Mouse (Mus musculus) limb, embryonic 10.5 days (tissue): Measurements from ENCODE around the gene Acox3. TPM values are rescaled to one million over a fixed set of nuclear protein-coding genes. Genes with fewer than 3 reads are reported as not detected.

Source experiments
- DNase-seq: peaks from one replicate; pipeline ENCODE4 v3.0.0-alpha.2; 2017; ENCODE audit warnings: low spot score
- H3K27ac ChIP-seq: fragments of 300-500 bp; sonication (generic); 2 replicates; pipeline ENCODE4 v1.5.1; 2016; ENCODE audit warnings: mild to moderate bottlenecking
- H3K27me3 ChIP-seq: fragments of 300-500 bp; sonication (generic); 2 replicates; pipeline ENCODE4 v1.6.1; 2016; ENCODE audit warnings: low read depth, mild to moderate bottlenecking; ENCODE audit not compliant: poor library complexity, severe bottlenecking
- H3K36me3 ChIP-seq: fragments of 300-500 bp; sonication (generic); 2 replicates; pipeline ENCODE4 v1.6.1; 2016; ENCODE audit warnings: mild to moderate bottlenecking, moderate library complexity
- H3K4me1 ChIP-seq: fragments of 300-500 bp; sonication (generic); 2 replicates; pipeline ENCODE4 v1.6.1; 2016
- H3K4me3 ChIP-seq: fragments of 300-500 bp; sonication (generic); 2 replicates; pipeline ENCODE4 v1.5.1; 2016; ENCODE audit warnings: mild to moderate bottlenecking, moderate library complexity
- H3K9me3 ChIP-seq: fragments of 300-500 bp; sonication (generic); replicated peaks from 2 replicates; pipeline ENCODE4 v1.6.1; 2016; ENCODE audit warnings: mild to moderate bottlenecking
- WGBS: fragments of 180-500 bp; shearing (Covaris S2); methylation state at CpG from one replicate; pipeline ENCODE4 v1.1.7; 2016; 5-methylcytosine and 5-hydroxymethylcytosine counted together
- polyA plus RNA-seq: library from polyadenylated mRNA; unstranded; fragments of >200 nt; fragmentation: Nextera tagmentation; extraction: Ambion mirVana; gene quantifications from 2 replicates; pipeline ENCODE4 v1.2.1, GENCODE M21; 2016

Gene Acox3
- polyA plus RNA-seq, 1 experiment from 2014 or later = 11.5 TPM

- Histone ChIP-seq H3K4me1 (0 out of 2 replicates have a peak, but pooled peaks cover 3% of the 10 kb centered on the region), H3K9me3 (no peaks in the 10 kb centered on the region), H3K27me3 (no peaks in the 10 kb centered on the region), H3K36me3 (no peaks in the 10 kb centered on the region), H3K27ac (no peak overlapping the region), H3K4me3 (no peak overlapping the region)
- WGBS = 83% methylated on average over 4 of the region's 4 CpGs
- no peak for DNase-seq
These were observed 64.7 kb downstream of the Acox3 start for GRCm38 (mm10) chr5:35647562-35647961.

DNA sequence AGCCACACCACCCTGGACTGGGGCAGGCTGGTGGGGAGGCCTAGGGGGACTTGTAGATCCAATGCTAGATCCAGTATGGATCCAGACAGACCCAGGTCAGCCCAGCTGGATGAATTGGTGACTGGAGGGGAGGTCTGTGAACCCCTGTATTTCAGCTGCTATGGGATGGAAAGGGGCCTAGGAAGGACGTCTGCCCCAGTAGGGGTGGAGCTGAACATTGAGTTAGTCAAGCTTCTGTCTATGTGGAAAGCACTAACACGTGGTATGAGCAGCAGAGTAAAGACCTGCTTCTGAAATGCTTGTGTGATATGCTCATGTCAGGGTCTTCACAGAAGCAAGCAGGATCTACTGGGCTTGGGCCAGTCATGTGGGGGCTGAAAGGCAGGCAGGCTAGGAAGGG is 65.4 kb downstream of the Acox3 start:
- H3K36me3 ChIP-seq = no peaks in the 10 kb centered on the region
- 69% methylated on average over 2 of the region's 2 CpGs for WGBS
- H3K27me3 ChIP-seq = no peaks in the 10 kb centered on the region
- H3K4me1 ChIP-seq = 0 out of 2 replicates have a peak, but pooled peaks cover 3% of the 10 kb centered on the region
- DNase-seq = no peak
- H3K9me3 ChIP-seq = no peaks in the 10 kb centered on the region
- no peak overlapping the region for H3K27ac ChIP-seq
- H3K4me3 ChIP-seq = no peak overlapping the region

GRCm38 (mm10) chr5:35652319-35652718 is 69.5 kb downstream of the Acox3 start:
- 82% methylated on average over 3 of the region's 3 CpGs for WGBS
- Histone ChIP-seq H3K9me3 (no peaks in the 10 kb centered on the region), H3K4me1 (peaks cover 8% of the 10 kb centered on the region; the same call in 1 of the 2 replicates), H3K27ac (no peak overlapping the region), H3K4me3 (no peak overlapping the region), H3K27me3 (no peaks in the 10 kb centered on the region), H3K36me3 (no peaks in the 10 kb centered on the region)
- no peak for DNase-seq

GRCm38 (mm10) chr5:35652872-35653271 is 70.0 kb downstream of the Acox3 start:
- no peak for DNase-seq
- no peaks in the 10 kb centered on the region for H3K36me3 ChIP-seq
- peaks cover 8% of the 10 kb centered on the region; the same call in 1 of the 2 replicates for H3K4me1 ChIP-seq
- no peaks in the 10 kb centered on the region for H3K9me3 ChIP-seq
- 90% methylated on average over 13 of the region's 13 CpGs for WGBS
- H3K4me3 ChIP-seq = no peak overlapping the region
- no peaks in the 10 kb centered on the region for H3K27me3 ChIP-seq
- H3K27ac ChIP-seq = no peak overlapping the region

DNA sequence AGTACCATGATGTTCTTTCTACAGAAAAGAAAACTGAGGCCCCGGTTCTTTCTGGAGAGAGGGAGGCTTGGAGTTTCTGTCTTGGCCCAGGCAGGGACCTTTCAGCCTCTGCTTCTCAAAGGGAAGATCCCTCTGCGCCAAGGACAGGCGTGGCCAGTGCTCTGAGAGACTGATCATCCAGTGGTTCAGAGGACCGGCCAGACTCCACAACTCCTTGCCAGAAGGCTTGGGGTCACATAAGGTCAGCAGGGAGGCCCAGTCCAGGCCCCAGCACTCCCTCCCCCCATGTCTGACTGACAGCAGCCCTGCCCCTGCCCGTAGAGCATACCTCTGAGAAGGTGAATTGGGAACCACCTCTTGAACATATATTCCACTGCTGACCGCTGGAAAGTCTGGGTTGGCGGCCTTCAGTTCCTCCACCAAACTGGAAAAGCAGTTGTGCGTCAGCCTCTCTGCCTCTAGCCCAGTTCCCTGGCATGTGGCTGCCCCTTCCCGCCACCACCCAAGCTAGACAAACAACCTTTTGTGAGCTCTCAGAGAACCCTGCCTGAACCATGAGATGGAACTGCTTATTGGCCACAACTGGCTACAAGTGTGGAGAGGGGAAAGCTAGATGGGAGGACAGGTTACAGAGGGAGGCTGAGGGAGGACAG is 71.0 kb downstream of the Acox3 start:
- no peaks in the 10 kb centered on the region for H3K36me3 ChIP-seq
- H3K27me3 ChIP-seq = no peaks in the 10 kb centered on the region
- peaks cover 8% of the 10 kb centered on the region; the same call in 1 of the 2 replicates for H3K4me1 ChIP-seq
- 62% methylated on average over 9 of the region's 9 CpGs for WGBS
- no peak for DNase-seq
- H3K9me3 ChIP-seq = no peaks in the 10 kb centered on the region
- no peak overlapping the region for H3K27ac ChIP-seq
- no peak overlapping the region for H3K4me3 ChIP-seq

DNA sequence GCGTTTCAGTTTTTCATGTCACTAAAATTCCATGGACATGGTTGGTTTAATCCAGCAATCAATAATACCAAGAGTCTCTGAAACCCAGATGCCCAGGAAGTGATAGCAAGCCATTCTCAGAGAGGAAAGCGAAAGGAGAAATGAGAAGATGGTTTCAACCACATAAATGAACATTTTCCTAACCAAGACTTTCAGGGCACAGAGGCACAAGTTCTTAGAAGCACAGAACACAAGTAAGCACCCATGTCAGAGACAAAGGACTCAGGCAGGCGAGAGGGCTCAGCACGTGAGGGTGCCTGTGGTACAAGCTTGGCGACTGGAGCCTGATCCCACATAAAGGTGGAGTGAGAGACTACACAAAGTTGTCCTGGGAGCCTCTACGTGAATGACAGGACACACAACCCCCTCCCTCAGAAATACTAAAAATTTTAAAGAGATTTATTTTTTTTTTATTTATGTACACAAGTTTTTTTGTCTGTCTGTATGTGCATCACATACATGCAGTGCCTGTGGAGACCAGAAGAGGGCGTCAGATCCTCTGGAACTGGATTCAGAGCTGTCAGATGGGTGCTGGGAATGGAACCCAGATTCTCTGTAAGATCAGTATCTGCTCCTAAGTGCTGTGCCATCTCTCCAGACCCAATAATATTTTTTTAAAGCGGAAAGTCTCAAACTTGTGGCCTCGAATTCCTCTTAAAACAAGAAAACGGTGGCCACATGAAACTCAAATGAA is 73.1 kb downstream of the Acox3 start:
- Histone ChIP-seq H3K27ac (no peak overlapping the region), H3K27me3 (no peaks in the 10 kb centered on the region), H3K4me3 (no peak overlapping the region), H3K36me3 (no peaks in the 10 kb centered on the region), H3K9me3 (no peaks in the 10 kb centered on the region), H3K4me1 (peaks cover 8% of the 10 kb centered on the region; the same call in 1 of the 2 replicates)
- DNase-seq = no peak
- 90% methylated on average over 10 of the region's 10 CpGs for WGBS

- no peaks in the 10 kb centered on the region for H3K9me3 ChIP-seq
- no peaks in the 10 kb centered on the region for H3K27me3 ChIP-seq
- no peaks in the 10 kb centered on the region for H3K36me3 ChIP-seq
- no peak overlapping the region for H3K4me3 ChIP-seq
- DNase-seq = no peak
- 81% methylated on average over 3 of the region's 3 CpGs for WGBS
- H3K4me1 ChIP-seq = no peaks in the 10 kb centered on the region
- H3K27ac ChIP-seq = no peak overlapping the region
These were observed 76.7 kb downstream of the Acox3 start for GRCm38 (mm10) chr5:35659503-35659902.

DNA sequence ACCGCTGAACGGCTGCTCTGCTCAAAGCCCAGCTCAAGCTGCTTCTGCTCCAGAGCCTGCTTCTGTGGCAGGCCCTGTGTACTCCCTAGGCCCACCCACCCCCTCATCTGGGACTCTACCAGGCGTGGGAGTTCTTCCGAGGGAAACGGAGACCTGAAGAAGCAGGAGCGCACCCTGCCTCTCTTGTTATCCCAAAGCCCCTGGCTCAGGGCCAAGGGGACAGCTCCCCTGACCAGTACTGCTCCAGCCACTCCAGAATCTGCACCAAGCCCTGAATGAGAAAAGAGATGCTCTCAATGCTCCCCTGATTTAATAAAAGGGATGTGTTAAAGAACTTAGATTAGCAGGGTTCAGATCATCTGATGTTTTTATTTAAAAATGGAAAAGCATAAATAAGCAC is 78.4 kb downstream of the Acox3 start:
- Histone ChIP-seq H3K4me1 (no peaks in the 10 kb centered on the region), H3K4me3 (no peak overlapping the region), H3K9me3 (no peaks in the 10 kb centered on the region), H3K27ac (no peak overlapping the region; the same call in 1 of the 2 replicates), H3K27me3 (no peaks in the 10 kb centered on the region), H3K36me3 (no peaks in the 10 kb centered on the region)
- DNase-seq = no peak
- WGBS = 84% methylated on average over 6 of the region's 6 CpGs

DNA sequence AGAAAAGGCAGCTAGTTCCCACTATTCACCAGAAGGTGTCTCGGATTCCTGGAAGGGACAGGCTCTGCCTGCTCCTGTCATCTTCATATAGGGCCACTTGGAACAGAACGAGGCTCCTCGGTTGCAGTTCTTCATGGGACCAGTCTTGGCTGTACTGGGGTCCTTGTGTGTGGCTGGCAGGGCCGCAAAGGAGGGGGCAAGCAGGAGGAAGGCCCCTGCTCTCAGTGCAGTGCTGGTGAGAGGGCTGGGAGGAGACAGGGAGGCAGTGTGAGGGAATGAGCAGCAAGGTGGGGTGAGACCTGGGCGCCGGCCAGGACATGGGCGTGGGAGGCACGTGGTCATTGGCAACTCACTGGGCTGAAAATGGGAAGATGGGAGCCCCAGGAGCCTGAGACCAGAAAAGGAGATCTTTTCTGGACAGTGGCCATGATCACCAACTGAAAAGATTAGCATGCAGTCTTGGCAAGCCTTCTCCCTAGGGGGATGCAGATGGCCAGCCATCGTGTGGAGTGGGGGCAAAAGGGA is 79.2 kb downstream of the Acox3 start:
- H3K27me3 ChIP-seq = no peaks in the 10 kb centered on the region
- no peak for DNase-seq
- no peaks in the 10 kb centered on the region for H3K9me3 ChIP-seq
- H3K4me1 ChIP-seq = no peaks in the 10 kb centered on the region
- no peaks in the 10 kb centered on the region for H3K36me3 ChIP-seq
- H3K4me3 ChIP-seq = no peak overlapping the region
- no peak overlapping the region for H3K27ac ChIP-seq
- 87% methylated on average over 9 of the region's 9 CpGs for WGBS

Other genes with a start within 250 kb of the Acox3 start
- gene Hmx1, start 193.9 kb upstream of the Acox3 start, polyA plus RNA-seq = 0.13 and 0.35 TPM in 2 replicates
- gene Cpz, start 57.3 kb upstream of the Acox3 start, polyA plus RNA-seq = 4.2 and 8.0 TPM in 2 replicates
- 10.1 and 10.6 TPM in 2 replicates for gene Trmt44, start 8.0 kb upstream of the Acox3 start, polyA plus RNA-seq
- 0.51 and 0.62 TPM in 2 replicates for gene Htra3, start 96.7 kb downstream of the Acox3 start, polyA plus RNA-seq
- 4.9 and 6.6 TPM in 2 replicates for gene Sh3tc1, start 156.9 kb downstream of the Acox3 start, polyA plus RNA-seq
- gene Ablim2, start 174.8 kb downstream of the Acox3 start, polyA plus RNA-seq = 0.74 and 0.92 TPM in 2 replicates